Mouse (Mus musculus) heart, postnatal 4 days (tissue): ENCODE data around the gene Tex10. TPM values are rescaled to one million over a fixed set of nuclear protein-coding genes. Genes with fewer than 3 reads are reported as not detected.
"Not testable (repeated sequence)": the region's sequence is repeated elsewhere in the genome, so short reads cannot be mapped to it uniquely, and the experiment has no call there.

ENCODE experiments used
- DNase-seq: peaks from one replicate; pipeline ENCODE4 v3.0.0; 2021
- total RNA-seq, 2 experiments: library from RNA; stranded (reverse); gene quantifications; 2 replicates each; pipeline ENCODE4 v1.2.3; 2021

The Tex10 gene
- total RNA-seq, result 10 to 100 TPM; 15.6 to 16.5 TPM

GRCm38 (mm10) chr4:48472792-48473650, at the start of gene Tex10:
TSS of gene Tex10 (minus strand) at chr4:48473459.
- peak; percentile 94 for DNase-seq

- DNase-seq, result no peak
Measured at GRCm38 (mm10) chr4:48510861-48511260, 37.6 kb upstream of the Tex10 start.

DNA sequence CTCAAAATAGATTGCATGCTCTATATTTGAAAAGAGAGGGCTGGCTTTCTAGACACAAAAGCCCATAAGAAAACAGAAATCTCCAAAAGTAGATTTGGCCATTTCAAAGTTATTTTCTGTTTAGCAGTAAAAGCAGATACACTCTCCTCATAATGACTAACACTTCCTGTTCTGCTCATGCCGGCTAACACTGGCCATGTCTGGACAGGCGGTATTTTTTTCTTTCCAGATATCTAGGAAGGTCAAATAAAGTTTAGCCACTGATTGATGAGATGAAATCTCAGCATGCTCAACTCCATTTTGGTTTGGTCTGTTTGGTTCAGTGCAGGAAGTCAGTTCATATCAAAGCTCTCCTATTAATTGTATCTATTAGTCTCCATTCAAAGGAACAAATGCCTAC, 19.3 kb upstream of the Tex10 start:
- no peak for DNase-seq

GRCm38 (mm10) chr4:48491290-48491743, 18.1 kb upstream of the Tex10 start:
- no peak for DNase-seq

- DNase-seq, result no peak
Measured at GRCm38 (mm10) chr4:48488916-48489315, 15.7 kb upstream of the Tex10 start.

- DNase-seq, result peak; percentile 45
Measured at GRCm38 (mm10) chr4:48481287-48481686, 8.0 kb upstream of the Tex10 start.

GRCm38 (mm10) chr4:48473651-48474011, 372 bp upstream of the Tex10 start:
- DNase-seq, result no peak

DNA sequence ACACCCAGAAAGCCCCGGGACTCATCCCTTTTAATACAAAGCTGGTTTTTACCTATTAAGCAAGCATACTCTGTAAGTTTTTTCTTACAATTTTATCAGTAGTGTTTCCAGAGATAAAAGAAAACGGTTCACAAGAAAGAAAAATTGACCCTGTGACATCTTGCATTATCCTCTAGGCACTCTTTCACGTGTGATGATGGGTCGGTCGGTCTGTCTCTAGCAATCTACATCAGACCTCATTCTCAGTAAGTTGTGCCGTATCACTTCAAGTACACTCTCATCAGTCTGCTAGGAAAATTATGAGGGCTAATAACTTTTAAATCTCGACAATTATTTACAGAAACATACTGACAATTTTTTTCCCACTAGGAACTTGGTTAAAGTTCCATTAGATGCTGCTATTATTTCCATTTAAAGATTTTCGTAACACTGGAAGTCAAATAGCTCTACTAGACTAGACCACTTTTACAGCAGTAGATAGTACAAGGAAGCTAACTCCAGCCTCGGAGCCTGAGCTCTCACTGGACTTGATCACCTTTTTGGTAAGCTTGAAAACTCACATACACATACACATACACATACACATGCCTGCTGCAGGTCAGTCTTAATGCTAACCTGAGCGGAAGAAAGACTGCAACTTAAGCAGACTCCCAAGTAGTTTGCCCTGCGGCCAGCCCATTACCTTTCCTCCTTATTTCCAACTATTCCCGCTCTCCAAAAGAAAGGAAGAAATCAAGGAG, 1.0 kb downstream of the Tex10 start:
- DNase-seq, result no peak

- no peak for DNase-seq
Measured at GRCm38 (mm10) chr4:48470977-48471376, 2.3 kb downstream of the Tex10 start.

DNA sequence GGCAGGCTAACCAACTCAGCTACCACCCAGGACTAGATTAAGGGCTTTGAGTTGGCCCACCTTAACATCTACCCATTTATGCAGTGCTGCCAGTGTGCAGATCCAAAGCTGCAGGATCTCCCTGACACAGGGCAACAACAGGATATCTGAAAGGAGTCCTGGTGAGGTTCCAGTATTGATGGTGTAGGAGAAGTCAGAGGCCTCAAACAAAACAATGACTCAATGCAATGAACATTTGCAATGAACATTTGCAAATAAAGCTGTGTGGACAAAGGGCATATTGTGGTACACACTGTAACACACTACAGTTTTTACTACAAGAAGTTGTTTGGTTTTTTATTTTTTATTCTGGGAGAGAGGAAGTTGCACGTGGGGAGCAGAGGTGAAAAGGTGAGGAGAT, 12.2 kb downstream of the Tex10 start:
- no peak for DNase-seq

- DNase-seq, result no peak
Measured at GRCm38 (mm10) chr4:48458436-48458835, 14.8 kb downstream of the Tex10 start.

GRCm38 (mm10) chr4:48454106-48454773, 19.0 kb downstream of the Tex10 start:
- no peak for DNase-seq

DNA sequence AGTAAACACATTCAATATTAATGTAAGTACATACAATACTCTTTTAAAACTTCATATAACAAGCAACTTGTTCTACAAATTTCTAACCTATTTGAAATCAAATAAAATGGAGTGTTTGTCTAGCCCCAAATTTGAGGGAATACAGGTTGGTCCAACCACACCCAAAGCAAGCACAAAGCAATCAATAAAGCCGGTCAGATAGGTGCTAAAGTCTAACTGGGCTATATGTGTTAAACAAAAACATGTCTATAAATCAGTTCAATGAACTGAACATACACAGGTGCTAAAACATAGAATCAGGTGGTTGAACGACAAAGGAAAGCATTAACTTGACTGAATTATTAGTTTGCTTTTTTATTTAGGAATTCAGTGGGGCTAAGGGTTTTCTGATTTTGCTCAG, 45.2 kb downstream of the Tex10 start:
- DNase-seq, result no peak

GRCm38 (mm10) chr4:48427413-48427812, 45.8 kb downstream of the Tex10 start:
- DNase-seq, result no peak

GRCm38 (mm10) chr4:48423738-48424137, 49.5 kb downstream of the Tex10 start:
- no peak for DNase-seq

DNA sequence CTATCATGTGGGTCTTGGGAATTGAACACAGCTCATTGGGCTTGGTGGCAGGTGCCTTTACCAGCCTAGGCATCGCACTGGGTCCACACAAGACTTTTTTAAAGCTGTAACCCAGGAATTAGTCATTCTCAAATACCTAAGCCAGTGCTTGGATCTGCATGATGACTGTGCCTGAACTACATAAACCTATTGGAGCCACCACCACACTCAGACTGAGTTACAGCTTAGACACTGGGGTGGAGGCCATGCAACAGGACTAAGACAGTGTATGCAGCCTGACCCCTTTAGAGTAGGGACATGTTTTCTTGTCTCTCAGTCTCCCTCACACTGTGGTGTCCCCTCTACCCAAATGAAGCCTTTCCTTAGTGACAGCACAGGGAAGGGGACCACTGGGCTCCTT, 50.6 kb downstream of the Tex10 start:
- no peak for DNase-seq

DNA sequence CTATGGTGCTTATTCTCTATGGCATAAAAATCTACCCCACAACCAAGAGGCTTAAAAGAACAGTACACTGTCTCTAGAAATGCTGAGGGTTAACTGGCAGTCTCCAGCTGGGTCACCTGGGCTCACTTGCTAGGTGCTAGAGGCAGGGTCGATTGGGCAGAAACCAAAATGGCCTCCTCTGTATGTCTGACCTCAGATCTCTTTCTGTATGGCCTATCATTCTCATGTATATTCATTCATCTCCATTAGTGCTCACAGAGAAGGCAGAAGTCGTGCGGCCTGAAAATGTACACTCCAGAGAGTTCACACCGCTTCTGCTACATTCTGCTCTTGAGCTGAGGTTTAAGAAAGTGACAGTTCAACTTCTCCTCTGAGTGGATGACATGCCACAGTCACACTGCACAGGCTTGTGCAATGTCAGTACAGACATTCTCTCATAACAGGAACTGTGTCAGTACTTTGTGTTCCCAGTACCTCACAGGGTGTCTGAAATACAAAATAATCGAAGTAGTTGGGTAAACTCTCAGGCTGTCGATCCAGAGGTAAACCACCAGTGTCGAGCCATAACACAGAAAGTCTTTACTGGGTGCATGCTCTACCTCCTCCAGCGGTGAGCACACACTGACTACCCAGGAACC, 54.3 kb downstream of the Tex10 start:
- no peak for DNase-seq

- peak; percentile 50 for DNase-seq
Measured at GRCm38 (mm10) chr4:48415838-48416335, 57.4 kb downstream of the Tex10 start.

DNA sequence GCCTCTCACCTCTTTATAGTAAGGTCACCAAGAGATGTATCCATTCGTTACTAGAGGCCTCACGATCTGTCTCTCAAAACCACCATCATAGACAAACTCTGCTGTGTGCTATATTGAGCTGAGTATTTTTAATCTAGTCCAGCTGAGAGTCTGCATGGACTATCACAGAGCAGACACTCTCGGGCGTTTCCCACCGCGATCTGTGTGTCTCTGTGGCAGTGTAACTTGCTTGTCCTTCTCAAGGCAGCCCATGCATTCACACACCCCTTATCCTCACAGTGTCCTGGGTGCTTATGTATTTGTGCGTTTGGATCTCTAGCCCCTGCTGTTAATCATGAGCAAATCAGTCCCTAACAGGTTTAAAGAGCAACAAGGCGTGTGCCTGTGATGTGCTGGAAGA, 59.8 kb downstream of the Tex10 start:
- no peak for DNase-seq

GRCm38 (mm10) chr4:48407350-48408039, 65.8 kb downstream of the Tex10 start:
- DNase-seq, result peak; percentile 75

- not testable (repeated sequence) for DNase-seq
Measured at GRCm38 (mm10) chr4:48405724-48406491, 67.4 kb downstream of the Tex10 start.
